Mouse (Mus musculus) layer of hippocampus, adult 18-20 months (tissue): ENCODE measurements around the gene Sf3b6. TPM values are rescaled to one million over a fixed set of nuclear protein-coding genes. Genes with fewer than 3 reads are reported as not detected.

Source experiments
- total RNA-seq, 2 experiments: library from RNA; stranded (reverse); gene quantifications; 2 replicates each; pipeline ENCODE4 v1.2.3; 2021

Gene Sf3b6
- total RNA-seq, 2 experiments from 2014 or later: 68.4 to 76.9 TPM

Other genes with a start within 250 kb of the Sf3b6 start
- gene Itsn2, start 224.9 kb upstream of the Sf3b6 start, total RNA-seq: 10 to 100 TPM; 89.4 to 91.2 TPM
- gene Gm3625, start 224.6 kb upstream of the Sf3b6 start, total RNA-seq: not detected
- 1 to 10 TPM; 1.9 to 3.0 TPM for gene Fam228a, start 79.1 kb upstream of the Sf3b6 start, total RNA-seq
- 10 to 100 TPM; 10.9 to 11.7 TPM for gene Pfn4, start 48.5 kb upstream of the Sf3b6 start, total RNA-seq
- gene Fam228b, start 48.3 kb upstream of the Sf3b6 start, total RNA-seq: 10 to 100 TPM; 21.9 to 26.6 TPM
- 10 to 100 TPM; 43.3 to 56.1 TPM for gene Fkbp1b, start 24.0 kb downstream of the Sf3b6 start, total RNA-seq
- gene Wdcp, start 25.8 kb downstream of the Sf3b6 start, total RNA-seq: 10 to 100 TPM; 13.0 to 14.8 TPM
- under 1 TPM; 0.36 to 0.59 TPM for gene Mfsd2b, start 56.8 kb downstream of the Sf3b6 start, total RNA-seq
- gene Ubxn2a, start 90.2 kb downstream of the Sf3b6 start, total RNA-seq: 10 to 100 TPM; 51.1 to 52.9 TPM
- 10 to 100 TPM; 32.8 to 33.2 TPM for gene Atad2b, start 99.8 kb downstream of the Sf3b6 start, total RNA-seq